Mouse (Mus musculus): ENCODE measurements at regions not wholly inside any gene's neighbourhood (a gene's known extent, or its start where the extent isn't known, plus 50 kb on each side); places are given as distances from the start of the nearest gene placed in this dataset.

GRCm38 (mm10) chr4:75567630-75568029, 289.5 kb upstream of the Dmac1 start:
- Histone ChIP-seq H3K4me1 (ENCODE audit: control insufficient read depth in 1 of 2, insufficient read depth in 2 of 2) (no peaks in the 10 kb centered on the region), H3K9ac (ENCODE audit: insufficient read depth, low read depth) (no peak overlapping the region), H3K36me3 (replicated peaks in 1 of 2; ENCODE audit: control insufficient read depth in 1 of 2, insufficient read depth in 1 of 2, low read length in 1 of 2) (no peaks in the 10 kb centered on the region), H3K4me3 (replicated peaks in 1 of 3; ENCODE audit: low read depth in 2 of 3, low read length in 2 of 3, poor library complexity in 1 of 3) (no peak overlapping the region), H3K4me2 (ENCODE audit: insufficient read depth, low read depth, poor library complexity, severe bottlenecking) (no peak overlapping the region), H3K9me3 (replicated peaks; ENCODE audit: low read length) (peaks cover 18% of the 10 kb centered on the region), H3K79me2 (replicated peaks; ENCODE audit: control insufficient read depth, extremely low read depth, insufficient read depth, poor library complexity, severe bottlenecking) (no peaks in the 10 kb centered on the region), H3K27ac (ENCODE audit: insufficient read depth, low read depth) (no peak overlapping the region), H3K27me3 (replicated peaks) (no peaks in the 10 kb centered on the region)
- dilution Hi-C loops (cut with MboI; ENCODE audit: extremely low pct_ligation_motif_present, extremely low pct_unique_long_range_greater_than_20kb, low sequenced_read_pairs) (no loop called here), in situ Hi-C loops (cut with MboI; ENCODE audit: low pct_ligation_motif_present, low pct_unique_long_range_greater_than_20kb, low sequenced_read_pairs) (no loop called here)
- TF ChIP-seq MEF2A (IDR thresholded peaks at IDR 0.05; ENCODE audit: borderline replicate concordance, low read depth, low read length) (no peak), UBTF (IDR thresholded peaks at IDR 0.05; ENCODE audit: low read depth, low read length) (no peak), KAT2A (IDR thresholded peaks at IDR 0.05; ENCODE audit: insufficient replicate concordance, low read length) (no peak), POLR2A (IDR thresholded peaks at IDR 0.05; ENCODE audit: low read depth, low read length) (no peak), USF2 (conservative IDR thresholded peaks at IDR 0.05; ENCODE audit: low read depth, low read length) (no peak), MYC (IDR thresholded peaks at IDR 0.05; ENCODE audit: low read depth, low read length) (no peak), ZKSCAN1 (IDR thresholded peaks at IDR 0.05; ENCODE audit: borderline replicate concordance, low read depth, low read length) (no peak), GABPA (IDR thresholded peaks at IDR 0.05; ENCODE audit: insufficient replicate concordance, low read depth, low read length) (no peak), RCOR1 (conservative IDR thresholded peaks at IDR 0.05; ENCODE audit: low read depth, low read length) (no peak), RAD21 (IDR thresholded peaks at IDR 0.05; ENCODE audit: low read depth, low read length) (no peak), HCFC1 (IDR thresholded peaks at IDR 0.05; ENCODE audit: low read depth, low read length) (no peak), CHD2 (IDR thresholded peaks at IDR 0.05; ENCODE audit: low read length) (no peak), SMC3 (IDR thresholded peaks at IDR 0.05; ENCODE audit: low read depth, low read length) (no peak), IRF4 (IDR thresholded peaks at IDR 0.05; ENCODE audit: low read depth, low read length) (no peak), ELF1 (IDR thresholded peaks at IDR 0.05; ENCODE audit: low read depth, low read length) (no peak), NRF1 (IDR thresholded peaks at IDR 0.05; ENCODE audit: low read depth, low read length) (no peak), TCF12 (IDR thresholded peaks at IDR 0.05; ENCODE audit: low read depth, low read length) (no peak), CHD1 (IDR thresholded peaks at IDR 0.05; ENCODE audit: low read depth, low read length) (no peak)
- DNase-seq (ENCODE audit: extremely low read depth): no peak

DNA sequence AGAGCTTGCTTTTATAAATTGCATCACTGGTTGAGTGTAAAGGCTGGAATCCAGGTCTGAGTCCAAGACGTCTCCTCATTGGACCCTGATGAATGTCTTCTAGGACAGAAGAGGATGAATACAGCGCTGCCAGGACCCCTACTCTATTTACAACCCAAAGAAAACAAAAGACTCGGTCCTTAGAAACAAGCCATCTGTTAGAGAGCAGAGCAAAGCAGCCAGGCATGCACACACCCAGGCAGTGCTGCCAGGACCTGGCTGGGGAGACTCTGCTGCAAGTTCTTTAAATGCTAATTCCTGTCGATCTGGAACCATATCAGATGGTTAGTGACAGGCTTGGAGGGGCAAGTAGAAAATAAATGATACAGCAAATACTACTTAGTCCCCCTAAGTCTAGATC, 284.4 kb upstream of the Dmac1 start:
- H3K36me3 ChIP-seq (replicated peaks in 1 of 2; ENCODE audit: control insufficient read depth in 1 of 2, insufficient read depth in 1 of 2, low read length in 1 of 2): no peaks in the 10 kb centered on the region

More for the DNA sequence above, 284.4 kb upstream of the Dmac1 start:
- TF ChIP-seq SMC3 (IDR thresholded peaks at IDR 0.05; ENCODE audit: low read depth, low read length) (no peak), TBP (conservative IDR thresholded peaks at IDR 0.05; ENCODE audit: low read depth, low read length) (no peak), JUN (IDR thresholded peaks at IDR 0.05; ENCODE audit: insufficient read depth, low read depth, low read length) (no peak), CHD1 (IDR thresholded peaks at IDR 0.05; ENCODE audit: low read depth, low read length) (no peak), CHD2 (IDR thresholded peaks at IDR 0.05; ENCODE audit: low read length) (no peak), PAX5 (IDR thresholded peaks at IDR 0.05; ENCODE audit: low read length) (no peak), MAZ (IDR thresholded peaks at IDR 0.05; ENCODE audit: low read depth, low read length) (no peak), KAT2A (IDR thresholded peaks at IDR 0.05; ENCODE audit: insufficient replicate concordance, low read length) (no peak)
- no peak overlapping the region for H3K4me2 ChIP-seq (ENCODE audit: insufficient read depth, low read depth, poor library complexity, severe bottlenecking)
- H3K4me1 ChIP-seq (ENCODE audit: control insufficient read depth in 1 of 2, insufficient read depth in 2 of 2): no peaks in the 10 kb centered on the region
- in situ Hi-C loops (cut with MboI; ENCODE audit: low pct_ligation_motif_present, low pct_unique_long_range_greater_than_20kb, low sequenced_read_pairs) (no loop called here), dilution Hi-C loops (cut with MboI; ENCODE audit: extremely low pct_ligation_motif_present, extremely low pct_unique_long_range_greater_than_20kb, low sequenced_read_pairs) (no loop called here)
- H3K9ac ChIP-seq (ENCODE audit: insufficient read depth, low read depth): no peak overlapping the region
- no peak overlapping the region for H3K27ac ChIP-seq (ENCODE audit: insufficient read depth, low read depth)
- H3K4me3 ChIP-seq (replicated peaks in 1 of 3; ENCODE audit: low read depth in 2 of 3, low read length in 2 of 3, poor library complexity in 1 of 3): no peak overlapping the region
- no peak for DNase-seq (ENCODE audit: extremely low read depth)
- H3K9me3 ChIP-seq (replicated peaks; ENCODE audit: low read length): peaks cover 33% of the 10 kb centered on the region
- no peaks in the 10 kb centered on the region for H3K79me2 ChIP-seq (replicated peaks; ENCODE audit: control insufficient read depth, extremely low read depth, insufficient read depth, poor library complexity, severe bottlenecking)
- H3K27me3 ChIP-seq (replicated peaks): no peaks in the 10 kb centered on the region

Data from CH12.LX (cell line).